Mouse (Mus musculus) kidney, postnatal 10 days (tissue): ENCODE data around the gene Tpst1.
A peak's percentile ranks its signal among the peaks of the same experiment; 100 is the strongest.

Experiments used
- DNase-seq: peaks from one replicate; pipeline ENCODE4 v3.0.0; 2021; ENCODE audit warnings: mixed read lengths

The Tpst1 gene

DNA sequence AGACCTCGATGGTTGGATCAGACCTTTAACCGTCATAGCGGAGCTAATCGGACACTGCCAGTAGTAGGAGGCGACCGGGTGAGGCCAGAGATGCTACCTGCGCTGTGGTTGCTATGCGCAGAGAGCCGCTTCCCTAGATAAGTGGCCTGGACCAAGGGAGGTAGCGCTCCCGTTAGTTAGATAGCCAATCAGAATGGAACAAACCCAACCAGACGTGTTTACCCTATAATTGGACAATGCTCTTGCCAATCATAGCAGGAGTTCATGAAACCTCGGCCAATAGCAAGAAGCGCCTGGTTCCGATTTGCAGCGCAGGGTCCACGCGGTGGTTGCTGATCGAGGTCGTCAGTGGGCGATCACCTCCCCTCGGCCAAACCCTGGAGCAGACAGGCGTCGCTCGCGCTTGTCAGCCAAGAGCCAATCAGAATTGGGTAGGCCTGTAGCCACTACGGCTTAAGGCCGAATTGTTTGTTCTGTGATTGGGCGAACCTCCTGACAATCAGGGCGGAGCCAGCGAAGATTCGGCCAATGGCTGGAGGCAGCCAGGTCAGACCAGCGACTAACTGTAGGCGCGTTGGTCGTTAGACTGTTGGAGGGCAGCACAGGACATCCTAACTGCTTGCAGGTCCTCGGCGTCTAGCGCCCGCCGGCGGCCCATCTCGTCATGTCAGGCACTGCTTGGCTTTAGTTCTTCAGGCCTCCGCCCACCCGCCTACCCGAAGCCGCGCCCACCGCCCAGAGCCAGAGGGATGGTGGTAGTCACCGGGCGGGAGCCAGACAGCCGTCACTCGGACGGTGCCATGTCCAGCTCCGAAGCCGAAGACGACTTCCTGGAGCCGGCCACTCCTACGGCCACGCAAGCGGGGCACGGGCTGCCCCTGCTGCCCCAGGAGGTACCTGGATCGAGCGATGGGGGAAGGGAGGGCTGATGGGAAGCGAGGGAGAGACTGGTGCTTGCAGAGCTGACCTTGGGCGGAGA lies 71.5 kb downstream of the Tpst1 start, which contains the start of gene Kctd7:
Kctd7 (plus strand) TSS at position 528 of the 979 bp plus-strand sequence.
- DNase-seq: peak; percentile 97

DNA sequence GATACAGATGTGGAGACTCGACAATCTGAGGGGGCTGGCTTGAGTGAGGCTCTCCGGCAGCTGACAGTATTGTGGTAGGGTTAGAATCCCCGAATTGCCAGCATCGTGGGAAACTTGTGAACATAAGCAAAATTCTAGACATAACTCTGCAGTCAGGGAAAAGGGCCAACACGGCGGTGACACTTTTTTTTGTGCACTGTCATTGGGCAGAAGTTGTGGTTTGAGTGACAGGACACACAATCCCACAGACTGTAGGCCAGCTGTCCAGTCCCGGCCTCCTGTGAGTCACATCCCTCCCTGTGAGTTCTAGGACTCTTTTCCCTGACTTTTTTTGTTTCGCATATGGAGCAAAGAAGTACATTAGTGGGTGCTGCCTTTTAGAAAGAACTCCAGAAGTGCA lies 72.8 kb downstream of the Tpst1 start:
- DNase-seq: no peak

DNA sequence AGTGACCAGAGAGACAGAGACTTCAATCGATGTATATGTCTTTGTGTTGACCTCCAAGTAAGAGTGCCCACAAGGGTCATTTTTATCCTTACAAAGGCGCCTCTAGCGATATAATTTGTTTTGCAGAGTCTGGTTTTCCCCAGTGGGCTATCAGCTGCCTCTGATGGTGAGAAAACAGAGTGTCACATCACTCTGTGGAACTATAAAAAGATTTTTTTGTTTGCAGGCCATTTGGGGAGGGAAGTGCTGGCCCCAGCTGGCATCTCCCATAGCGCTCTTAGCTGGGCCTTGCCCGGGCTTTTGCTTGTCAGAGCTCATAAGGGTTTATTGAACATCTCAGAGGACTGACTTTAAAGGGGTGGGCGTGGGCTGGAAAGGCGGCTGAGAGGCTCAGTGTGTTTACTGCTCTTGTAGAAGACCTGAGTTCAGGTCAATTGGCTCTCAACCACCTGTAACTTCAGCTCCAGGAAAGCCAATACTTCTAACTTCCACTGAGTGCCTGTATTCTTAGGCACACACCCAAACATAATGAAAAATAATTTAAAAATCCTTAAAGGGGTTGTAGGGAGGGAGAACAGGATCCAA lies 76.7 kb downstream of the Tpst1 start:
- no peak for DNase-seq

DNA sequence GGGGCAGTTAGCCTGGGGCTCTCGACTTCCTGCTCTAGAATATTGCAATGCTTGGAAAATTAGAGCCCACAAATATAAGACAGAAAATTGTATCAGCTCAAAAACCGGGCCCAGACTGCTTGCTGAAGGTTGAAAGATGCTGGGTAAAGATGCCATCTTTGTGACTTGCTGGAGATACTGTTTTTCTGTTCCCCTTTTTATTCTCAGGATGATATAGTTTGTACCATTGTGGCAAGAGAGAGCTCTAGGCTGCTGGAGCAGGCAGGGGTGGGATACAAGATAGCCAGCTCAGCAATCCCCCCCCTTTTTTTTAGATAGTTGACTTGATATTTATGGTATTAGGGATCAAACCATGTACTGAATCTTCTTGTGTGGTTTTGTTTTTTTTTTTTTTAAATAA lies 81.2 kb downstream of the Tpst1 start:
- no peak for DNase-seq

DNA sequence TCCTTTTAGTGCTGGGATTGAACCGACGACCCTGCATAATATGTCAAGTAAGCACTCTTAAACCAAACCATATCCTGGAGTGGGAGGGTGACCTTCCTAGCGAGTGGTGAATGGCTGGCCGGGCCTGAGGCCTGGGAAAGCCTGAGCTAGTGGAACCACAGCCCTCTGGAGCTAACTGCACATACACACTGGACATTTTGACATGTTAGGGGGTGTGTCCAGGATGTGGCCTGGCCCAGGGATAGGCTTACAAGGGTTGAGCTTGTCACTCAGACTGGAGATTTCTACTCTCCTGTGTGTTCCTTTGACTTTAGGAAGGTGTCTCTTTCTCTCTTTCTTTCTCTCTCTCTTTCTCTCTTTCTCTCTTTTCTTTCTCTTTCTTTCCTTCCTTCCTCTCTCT lies 85.4 kb downstream of the Tpst1 start:
- no peak for DNase-seq

DNA sequence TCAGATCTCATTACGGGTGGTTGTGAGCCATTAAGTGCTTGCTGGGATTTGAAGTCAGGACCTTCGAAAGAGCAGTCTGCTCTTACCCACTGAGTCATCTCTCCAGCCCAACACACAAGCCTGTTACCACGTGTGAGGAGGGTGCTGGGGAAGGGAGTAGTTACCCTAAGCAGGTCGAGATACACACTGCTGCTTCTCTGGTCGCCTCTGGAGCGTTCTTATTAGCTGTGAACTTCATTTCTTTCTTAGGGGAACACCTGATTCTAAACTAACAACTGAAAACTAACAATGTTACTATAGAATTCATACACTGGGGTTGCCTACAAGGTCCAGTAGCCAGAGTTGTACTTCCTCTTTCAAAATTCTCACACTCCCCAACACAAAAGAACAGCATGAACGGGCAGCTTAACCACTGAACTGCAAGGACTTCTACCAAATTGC lies 86.7 kb downstream of the Tpst1 start:
- no peak for DNase-seq

DNA sequence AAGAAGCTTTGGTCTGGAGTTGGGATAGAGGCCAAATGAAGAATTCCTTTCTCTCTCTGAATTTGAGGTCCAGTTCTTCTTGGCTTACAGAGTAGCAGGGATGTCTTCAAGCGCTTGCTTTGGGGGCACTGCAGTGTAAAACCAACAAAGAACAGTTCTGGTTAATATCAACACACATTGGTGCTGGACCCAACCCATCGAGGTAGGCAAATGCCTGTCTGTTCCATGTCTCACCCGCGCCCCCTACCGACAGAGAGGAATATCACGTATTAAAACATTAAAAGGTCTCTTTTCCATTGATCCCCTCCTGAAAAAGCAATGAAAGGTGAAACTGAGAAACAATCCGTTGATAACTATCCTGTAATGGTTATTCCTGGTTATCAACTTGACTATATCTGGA lies 90.5 kb downstream of the Tpst1 start:
- peak; percentile 89 for DNase-seq

DNA sequence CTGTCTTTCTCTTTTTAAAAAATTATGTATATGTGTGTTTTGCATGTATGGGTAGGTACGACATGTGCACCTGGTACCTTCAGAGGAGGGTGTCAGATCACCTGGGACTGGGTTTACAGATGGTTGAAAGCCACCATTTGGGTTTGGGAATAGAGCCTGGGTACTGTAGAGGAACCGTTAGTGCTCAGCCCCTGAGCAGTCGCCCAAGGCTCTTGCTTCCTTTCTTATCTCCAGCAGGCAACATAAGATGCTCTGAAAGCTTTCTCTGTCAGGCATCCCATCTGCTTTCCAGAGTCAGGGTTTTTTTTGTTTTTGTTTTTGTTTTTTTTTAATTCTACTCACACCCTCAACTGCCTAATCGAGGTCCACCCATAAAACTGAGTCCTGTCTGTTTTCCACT lies 92.1 kb downstream of the Tpst1 start:
- no peak for DNase-seq

DNA sequence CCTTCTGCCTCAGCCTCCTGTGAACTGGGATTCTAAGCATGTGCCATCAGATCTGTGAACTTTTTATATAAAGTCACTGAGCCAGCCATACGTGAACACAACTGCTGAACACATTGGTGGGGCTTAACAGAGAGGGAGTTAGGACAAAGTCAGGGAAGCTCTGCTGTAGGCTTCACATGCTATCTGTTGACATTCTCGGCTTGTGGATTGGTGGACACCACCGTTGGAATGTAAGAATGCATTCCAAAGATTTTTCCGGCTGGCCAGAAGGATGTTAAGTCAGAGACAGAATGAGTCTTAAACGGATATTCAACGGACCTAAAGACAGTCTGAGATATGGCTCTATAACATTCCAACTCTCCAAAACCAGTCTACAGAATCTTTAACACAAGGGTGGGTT lies 96.0 kb downstream of the Tpst1 start:
- DNase-seq: peak; percentile 40

DNA sequence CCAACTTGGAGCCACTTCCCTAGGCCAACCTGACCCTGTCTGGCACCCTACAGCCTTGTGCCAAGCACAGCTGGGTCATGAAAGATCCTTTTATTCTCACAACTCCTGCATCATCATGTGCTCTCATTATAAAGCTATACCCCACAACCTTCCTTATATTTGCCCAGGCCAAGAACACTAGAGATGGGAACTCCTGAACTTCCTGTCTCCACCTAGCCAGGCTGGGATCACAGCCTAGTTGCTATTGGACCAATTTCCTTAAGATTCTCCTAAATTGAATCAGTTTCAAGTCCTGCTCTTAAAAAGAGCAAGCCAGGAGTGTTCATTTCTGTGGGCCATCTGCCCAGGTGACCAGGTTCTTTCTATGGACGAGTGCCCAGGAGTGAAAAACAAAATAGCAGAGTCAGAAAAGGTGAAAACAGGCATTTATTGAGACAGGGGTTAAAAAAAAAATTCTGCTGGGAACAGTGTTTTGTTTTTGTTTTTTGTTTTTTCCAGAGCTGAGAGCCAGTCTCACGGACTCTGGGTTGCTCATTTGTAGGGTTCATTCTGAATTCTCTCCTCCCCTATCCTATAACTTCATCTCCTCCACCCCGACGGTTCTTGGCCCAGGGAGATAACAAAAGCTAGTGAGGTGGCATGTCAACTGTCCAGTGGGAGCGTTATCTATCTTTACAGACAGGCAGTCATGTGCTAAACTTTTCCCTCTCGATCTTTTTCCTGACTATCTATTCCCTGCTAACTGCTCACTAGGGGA lies 97.7 kb downstream of the Tpst1 start:
- DNase-seq: no peak

DNA sequence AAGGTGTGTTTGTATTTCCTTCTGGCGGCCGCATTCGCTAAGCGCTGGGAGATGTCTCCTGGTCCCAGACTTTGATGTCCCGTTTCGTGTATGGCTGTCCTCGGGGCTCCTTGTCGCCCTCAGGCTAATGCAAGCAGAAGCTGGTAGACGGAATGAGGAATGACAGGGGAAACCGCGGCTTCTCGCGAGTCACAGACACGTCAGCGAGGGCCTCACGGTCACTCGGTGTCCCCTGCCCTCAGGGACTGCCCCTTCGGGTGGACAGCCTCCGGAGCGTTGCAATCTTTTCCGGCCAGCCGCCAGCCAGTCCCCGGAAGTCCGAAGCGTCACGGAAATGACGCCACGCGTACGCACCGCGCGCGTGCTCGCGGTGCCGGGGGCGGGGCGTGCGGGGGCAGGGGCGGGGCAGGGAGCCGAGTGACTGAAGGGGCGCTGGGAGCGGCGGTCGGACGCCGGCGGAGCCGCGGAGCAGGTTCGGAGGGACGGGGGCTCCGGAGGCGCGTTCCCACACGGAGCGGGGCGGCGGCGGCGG lies 98.4 kb downstream of the Tpst1 start, which contains the start of gene Rabgef1:
Rabgef1 (plus strand) TSS at position 376 of the 532 bp plus-strand sequence.
- DNase-seq: peak; percentile 96

DNA sequence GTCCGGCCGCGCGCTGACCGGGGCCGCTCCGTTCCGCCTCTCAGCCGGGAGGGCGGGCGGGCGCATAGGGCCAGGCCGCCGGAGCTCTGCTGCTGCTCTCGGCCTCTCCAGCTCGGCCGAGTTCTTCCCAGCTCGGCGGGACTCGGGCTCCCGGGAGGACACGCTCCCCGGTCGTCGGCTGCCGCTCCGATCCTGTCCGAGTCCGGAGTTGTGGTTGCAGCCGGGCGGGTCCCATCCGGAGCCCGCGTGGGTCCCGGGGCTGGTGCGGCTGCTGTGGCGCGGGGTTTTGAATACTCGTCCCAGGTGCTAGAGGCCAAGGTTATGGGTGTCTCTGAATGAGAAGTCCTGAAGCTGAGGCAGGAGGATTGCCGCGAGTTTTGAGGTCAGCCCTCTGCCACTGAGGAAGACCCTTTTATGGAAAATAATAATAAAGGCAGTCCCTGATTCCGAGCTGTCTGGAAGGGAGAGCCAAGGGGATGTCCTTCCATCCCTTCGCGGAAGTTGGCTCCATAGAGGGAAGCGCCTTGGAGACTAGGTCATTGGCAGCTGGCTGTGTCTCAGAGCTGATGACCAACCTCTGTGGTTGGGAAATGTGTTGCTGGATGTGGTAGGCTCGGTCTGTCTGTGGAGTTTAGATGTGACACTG lies 99.0 kb downstream of the Tpst1 start:
- DNase-seq: peak; percentile 60

DNA sequence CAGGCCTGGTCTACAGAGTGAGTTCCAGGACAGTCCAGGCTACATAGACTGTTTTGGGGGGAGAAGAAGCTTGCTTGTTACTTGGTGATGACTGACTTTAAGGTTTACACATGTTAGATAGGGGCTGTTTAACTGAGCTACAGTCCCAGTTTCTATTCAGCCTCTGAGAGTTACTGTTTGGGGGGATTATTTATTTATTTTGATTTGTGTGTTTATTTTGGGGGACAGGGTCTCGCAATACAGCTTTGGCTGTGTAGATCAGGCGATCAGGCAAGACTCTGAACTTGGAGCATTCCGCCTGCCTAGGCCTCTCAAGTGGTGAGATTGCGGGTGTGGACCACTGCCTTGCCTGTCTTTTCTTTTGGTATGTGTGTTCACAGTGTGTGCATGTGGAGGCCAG lies 99.9 kb downstream of the Tpst1 start:
- no peak for DNase-seq

DNA sequence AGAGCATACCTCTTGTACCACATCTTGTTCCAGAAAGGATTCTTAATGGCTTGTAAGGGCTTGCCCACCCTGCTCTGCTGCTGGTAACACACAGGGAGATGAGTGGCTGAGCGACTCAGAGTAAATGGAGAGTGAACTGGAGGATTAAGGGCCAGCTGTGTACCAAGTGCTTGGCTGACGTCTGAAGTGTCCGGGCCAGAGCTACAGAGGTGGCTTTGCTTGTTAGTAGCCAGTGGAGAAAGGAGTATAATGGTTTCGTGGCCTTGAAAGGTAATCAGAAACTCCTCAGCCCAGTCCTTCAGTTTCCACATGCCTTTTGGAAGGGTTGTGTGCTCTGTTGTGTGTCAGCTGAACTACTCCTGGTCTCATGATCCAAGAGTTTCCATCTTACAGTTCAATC lies 104.7 kb downstream of the Tpst1 start:
- no peak for DNase-seq

DNA sequence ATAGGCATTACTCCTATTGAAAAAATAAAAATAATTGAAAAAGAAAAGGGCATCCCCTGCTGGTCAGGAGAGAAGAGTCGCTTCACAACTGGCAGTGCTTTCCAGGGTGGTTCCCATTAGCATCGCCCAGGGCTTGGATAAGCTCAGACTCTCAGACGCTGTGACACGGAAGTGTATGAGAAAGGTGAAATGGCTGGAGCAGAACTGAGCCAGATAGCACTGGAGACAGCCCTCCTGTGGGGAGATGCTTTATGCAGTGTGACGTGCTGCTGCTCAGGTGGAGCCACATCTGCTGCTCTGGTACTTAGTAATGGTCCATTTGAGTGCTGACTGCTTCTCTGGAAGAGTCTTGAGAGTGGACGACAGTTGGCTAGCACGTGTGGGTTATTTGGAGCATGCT lies 107.2 kb downstream of the Tpst1 start:
- DNase-seq: no peak

DNA sequence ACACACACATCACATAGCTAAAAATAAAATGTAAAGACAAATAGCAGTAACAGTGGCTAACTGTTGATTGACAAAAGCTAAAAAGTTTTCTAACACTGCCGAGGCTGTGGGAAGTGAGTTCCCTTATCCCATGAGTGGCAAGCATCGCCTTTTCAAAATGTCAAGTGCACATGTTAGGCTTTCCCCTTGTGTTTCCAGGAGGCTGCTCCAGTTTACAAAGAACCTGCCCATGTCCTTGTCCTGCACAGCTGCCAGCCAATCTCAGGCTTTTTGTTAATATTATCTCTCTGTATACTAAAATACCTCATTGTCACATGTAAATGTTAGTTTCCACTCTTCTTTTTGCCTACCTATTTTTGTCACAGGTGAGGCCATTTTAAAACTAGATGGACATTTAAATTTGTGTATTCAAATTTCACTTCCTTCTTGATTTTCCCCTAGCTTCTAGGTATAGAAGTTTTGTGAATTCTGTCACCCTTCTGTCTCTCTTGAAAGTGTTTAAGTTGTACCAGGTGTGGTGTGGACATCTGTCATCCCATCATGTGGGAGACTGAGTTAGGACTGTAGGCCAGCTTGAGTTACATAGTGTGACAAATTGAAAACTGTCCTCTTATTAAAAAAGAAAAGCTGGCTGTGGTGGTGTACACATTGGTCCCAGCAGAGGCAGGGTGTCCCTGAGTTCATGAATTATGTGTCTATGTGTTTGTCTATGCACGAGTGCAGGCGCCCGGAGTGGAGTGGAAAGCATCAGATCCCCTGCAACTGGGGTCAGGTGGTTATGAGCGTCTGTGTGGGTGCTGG lies 108.8 kb downstream of the Tpst1 start:
- DNase-seq: no peak

DNA sequence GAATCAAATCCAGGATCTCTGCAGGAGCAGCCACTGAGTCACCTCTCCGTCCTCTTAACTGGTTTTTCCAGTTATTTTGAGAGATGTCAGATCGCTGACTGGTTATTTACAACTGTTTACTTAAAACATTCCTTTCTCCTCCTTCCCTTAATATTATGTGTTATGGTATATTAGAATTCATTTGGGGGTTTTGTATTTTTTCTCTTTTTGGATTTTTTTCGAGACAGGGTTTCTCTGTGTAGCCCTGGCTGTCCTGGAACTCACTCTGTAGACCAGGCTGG lies 109.4 kb downstream of the Tpst1 start:
- DNase-seq: no peak

DNA sequence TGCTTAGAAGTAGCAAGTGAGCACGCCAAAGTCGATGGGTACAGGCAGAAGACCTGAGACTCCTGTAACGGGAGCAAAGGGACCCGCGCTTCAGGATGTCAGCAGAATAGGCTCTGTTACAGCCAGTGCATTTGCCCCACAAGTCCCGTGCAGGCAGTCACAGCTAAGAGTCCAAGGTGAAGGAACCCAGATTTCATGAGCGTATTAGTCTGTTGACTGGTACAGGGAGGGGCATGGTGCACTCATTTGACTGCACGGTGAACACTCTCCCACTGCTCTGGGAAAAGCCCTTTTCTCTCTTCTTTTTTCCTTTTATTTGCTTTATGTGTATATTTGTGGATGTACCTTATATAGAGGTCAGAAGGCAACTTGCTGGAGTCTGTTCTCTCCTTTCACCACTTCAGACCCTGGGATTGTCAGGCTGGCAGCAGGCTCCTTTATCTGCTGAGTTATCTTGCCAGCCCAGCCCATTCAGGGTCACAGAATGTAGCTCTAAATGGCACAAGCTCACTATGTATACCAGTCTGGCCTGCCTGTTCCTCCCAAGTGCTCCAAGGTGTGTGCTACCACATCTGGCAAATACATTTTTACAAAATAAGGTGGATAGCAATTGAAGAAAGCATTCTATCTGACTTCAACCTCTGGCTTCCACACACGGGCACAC lies 111.2 kb downstream of the Tpst1 start:
- DNase-seq: no peak

DNA sequence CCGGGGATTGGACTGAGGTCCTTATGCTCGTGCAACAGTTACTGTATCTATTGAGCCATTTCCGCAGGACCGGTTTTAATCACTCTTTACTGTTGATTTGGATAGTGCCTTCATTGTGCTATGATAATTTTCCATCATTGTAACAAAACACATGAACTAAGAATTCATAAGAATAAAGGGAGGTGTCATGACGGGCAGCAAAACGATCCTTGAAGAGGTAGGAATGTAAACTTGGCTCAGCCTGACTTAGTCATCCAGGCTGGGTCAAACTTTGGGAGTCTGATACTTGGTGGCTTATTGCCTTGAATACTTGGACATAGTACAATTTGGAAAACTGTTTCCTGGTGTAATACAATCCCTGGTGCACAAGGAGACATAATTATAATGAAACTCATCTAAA lies 112.2 kb downstream of the Tpst1 start:
- no peak for DNase-seq
